Comparison of ENCODE assay signal across 27 mouse cellular contexts in the genomic region with DNA sequence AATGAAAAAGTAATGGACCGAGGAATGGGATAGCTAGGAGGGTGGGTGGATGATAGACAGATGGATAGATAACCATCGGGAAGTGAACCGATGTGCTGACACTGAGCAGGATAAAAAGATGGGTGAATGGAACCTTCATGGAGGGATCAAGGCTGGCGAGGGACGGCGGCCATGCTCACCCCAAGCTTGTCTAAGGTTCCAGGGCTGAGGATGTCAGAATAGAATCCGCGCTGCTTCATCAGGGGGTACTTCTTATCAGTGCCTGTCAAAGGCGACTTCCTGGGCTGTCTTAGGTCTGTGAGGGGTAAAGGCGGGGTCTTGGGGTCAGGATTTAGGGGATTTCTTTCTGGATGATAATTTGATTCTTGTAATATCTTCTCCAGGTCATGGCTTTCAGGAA. TPM values are rescaled to one million over a fixed set of nuclear protein-coding genes. Genes with fewer than 3 reads are reported as not detected.
"Had no signal": no experiment of that assay in that cellular context is flagged by ENCODE, and none has a peak within 500 bp of the region (broad histone marks: within the 10 kb centered on the region; RNA-seq: fewer than 3 reads in every experiment).

No protein-coding gene starts in this region.

- H3K36me3 ChIP-seq: embryonic facial prominence, embryonic 10.5 days; embryonic facial prominence, embryonic 12.5 days; embryonic facial prominence, embryonic 13.5 days; embryonic facial prominence, embryonic 15.5 days; forebrain, embryonic 10.5 days; forebrain, embryonic 12.5 days had no signal

- H3K27ac ChIP-seq: embryonic facial prominence, embryonic 10.5 days; embryonic facial prominence, embryonic 12.5 days; embryonic facial prominence, embryonic 13.5 days; embryonic facial prominence, embryonic 15.5 days; forebrain, embryonic 10.5 days; forebrain, embryonic 12.5 days; forebrain, embryonic 13.5 days; gastrocnemius, adult 2 months; heart, adult 2 months had no signal

- H3K4me1 ChIP-seq: embryonic facial prominence, embryonic 12.5 days had no signal

- H3K27me3 ChIP-seq: embryonic facial prominence, embryonic 12.5 days; embryonic facial prominence, embryonic 15.5 days; forebrain, embryonic 12.5 days; forebrain, embryonic 13.5 days had no signal

- H3K9me3 ChIP-seq: embryonic facial prominence, embryonic 10.5 days; embryonic facial prominence, embryonic 12.5 days; embryonic facial prominence, embryonic 13.5 days; embryonic facial prominence, embryonic 15.5 days; forebrain, embryonic 10.5 days; forebrain, embryonic 12.5 days; forebrain, embryonic 13.5 days had no signal

- H3K9ac ChIP-seq: embryonic facial prominence, embryonic 12.5 days; embryonic facial prominence, embryonic 13.5 days; embryonic facial prominence, embryonic 15.5 days; forebrain, embryonic 12.5 days; forebrain, embryonic 13.5 days; forebrain, postnatal 0 days had no signal

- ATAC-seq: forebrain, embryonic 13.5 days; forebrain, embryonic 14.5 days; forebrain, embryonic 16.5 days; forebrain, postnatal 0 days had no signal

- H3K4me3 ChIP-seq: embryonic facial prominence, embryonic 10.5 days; embryonic facial prominence, embryonic 12.5 days; embryonic facial prominence, embryonic 13.5 days; embryonic facial prominence, embryonic 15.5 days; erythroblast, embryonic 14.5 days; forebrain, embryonic 10.5 days; forebrain, embryonic 12.5 days; forebrain, embryonic 13.5 days; gastrocnemius, adult 2 months; heart, adult 2 months had no signal

- H3K4me2 ChIP-seq: embryonic facial prominence, embryonic 12.5 days; embryonic facial prominence, embryonic 13.5 days; embryonic facial prominence, embryonic 15.5 days; forebrain, embryonic 12.5 days; forebrain, embryonic 13.5 days had no signal

- DNase-seq: cerebellum, adult 18-20 months; cerebellum, adult 2 months; cerebellum, adult 8-10 months; cerebellum, adult 9-10 months; cerebellum, adult 9-11 months; cerebellum, postnatal 10 days; cerebellum, postnatal 14 days; cerebellum, postnatal 25 days; cerebellum, postnatal 36 days; embryo, embryonic 11 days; forebrain, postnatal 0 days; gastrocnemius, adult 2 months; gastrocnemius, postnatal 10 days; gastrocnemius, postnatal 14 days; gastrocnemius, postnatal 25 days; heart, adult 18-20 months; heart, adult 2 months had no signal

RNA-seq across cellular contexts. Expression of gene Dnah1, which starts 4.2 kb away (rescaled TPM):
- polyA plus RNA-seq: erythroblast, embryonic 14.5 days had no signal
